Mouse (Mus musculus): Measurements from ENCODE around the gene Lmo2.

DNA sequence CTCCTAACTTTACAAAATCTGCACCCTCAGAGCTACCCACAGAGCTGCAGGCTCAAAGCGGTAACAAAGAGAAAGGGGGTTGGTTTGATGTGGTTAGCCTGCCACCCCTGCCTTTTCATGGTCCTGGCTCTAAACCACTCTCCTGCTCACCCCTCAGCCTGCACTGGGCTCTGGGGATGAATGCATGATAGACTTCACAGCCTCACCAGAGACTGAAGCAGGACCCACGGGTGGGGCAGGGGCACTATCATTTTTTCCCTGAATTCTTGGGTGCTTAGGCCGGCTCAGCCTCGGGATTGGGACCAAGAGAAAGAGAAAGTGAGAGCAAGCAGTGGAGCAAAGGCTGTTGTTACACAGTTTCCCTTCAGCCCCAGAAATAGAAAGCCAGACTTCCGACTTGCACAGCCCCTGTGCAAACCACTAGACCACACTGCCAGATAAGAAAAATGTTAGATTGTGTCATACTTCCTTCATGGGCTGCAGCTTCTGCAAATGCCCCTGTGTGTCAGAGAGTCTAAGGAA lies 12.2 kb upstream of the Lmo2 start:
- TF ChIP-seq CTCF (IDR thresholded peaks at IDR 0.05; ENCODE audit: control insufficient read depth, insufficient read depth, insufficient read length) (no peak), MYOG (IDR thresholded peaks at IDR 0.05; ENCODE audit: control insufficient read depth, extremely low read depth, insufficient read length) (no peak), MAX (IDR thresholded peaks at IDR 0.05) (no peak), MYOD1 (IDR thresholded peaks at IDR 0.05; ENCODE audit: control insufficient read depth, insufficient read length, low read depth) (no peak), CEBPB (IDR thresholded peaks at IDR 0.05; ENCODE audit: low read depth) (no peak), USF1 (IDR thresholded peaks at IDR 0.05; ENCODE audit: low read depth) (no peak), FOSL1 (IDR thresholded peaks at IDR 0.05; ENCODE audit: insufficient read depth, low read length, poor library complexity, severe bottlenecking) (no peak)
